Mouse (Mus musculus) brain, embryonic 14.5 days (tissue): Measurements from ENCODE around the gene Sec63.

Experiments used
- CTCF ChIP-seq: fragments of 200-500 bp; IDR thresholded peaks from 2 replicates; pipeline ENCODE4 v1.5.1; 2012; ENCODE audit warnings: inconsistent platforms, mild to moderate bottlenecking, moderate library complexity, borderline replicate concordance; ENCODE audit not compliant: insufficient read depth, insufficient read length; ENCODE audit errors: extremely low read depth
- POLR2A ChIP-seq: fragments of 200-500 bp; IDR thresholded peaks from 2 replicates; pipeline ENCODE4 v1.6.1; 2012; ENCODE audit warnings: mild to moderate bottlenecking, inconsistent platforms, borderline replicate concordance; ENCODE audit not compliant: poor library complexity, insufficient read depth, insufficient read length, severe bottlenecking; ENCODE audit errors: extremely low read depth

GRCm38 (mm10) chr10:42840036-42840435 lies 78.7 kb downstream of the Sec63 start:
- TF ChIP-seq POLR2A, result no peak
- no peak for TF ChIP-seq CTCF
